Mouse (Mus musculus): ENCODE measurements around the gene Rpl7l1. TPM values are rescaled to one million over a fixed set of nuclear protein-coding genes. Genes with fewer than 3 reads are reported as not detected.

The Rpl7l1 gene
- polyA plus RNA-seq, 2 experiments: 38.0 to 65.5 TPM

GRCm38 (mm10) chr17:46817734-46818158 lies 35.3 kb upstream of the Rpl7l1 start:
- TF ChIP-seq CTCF (IDR thresholded peaks at IDR 0.05; ENCODE audit: low read depth) (no peak), EP300 (IDR thresholded peaks at IDR 0.05; ENCODE audit: low read depth) (peak; percentile 82)
- Histone ChIP-seq H3K9ac (replicated peaks) (peak overlapping the region; percentile 61), H3K27me3 (ENCODE audit: control insufficient read depth, insufficient read depth, low read length) (no peaks in the 10 kb centered on the region), H3K4me2 (ENCODE audit: low read depth) (peak overlapping the region; percentile 69), H3K36me3 (replicated peaks; ENCODE audit: control insufficient read depth, insufficient read depth, low read depth) (peaks cover 8% of the 10 kb centered on the region), H3K27ac (peak overlapping the region; percentile 86), H3K4me1 (replicated peaks; ENCODE audit: control insufficient read depth in 2 of 2, insufficient read depth in 2 of 2, low read length in 1 of 2) (peaks cover 17 to 28% of the 10 kb centered on the region in 2 experiments), H3K4me3 (ENCODE audit: insufficient read depth in 1 of 2, low read depth in 2 of 2, low read length in 2 of 2) (peak overlapping the region; percentile 0 to 31; a peak in 2 of 4 replicates), H3K9me3 (ENCODE audit: control insufficient read depth, low read length) (no peaks in the 10 kb centered on the region)
- ATAC-seq (ENCODE audit: insufficient read depth): peak; percentile 95
- peak; percentile 60 to 66 (median 65) for DNase-seq (ENCODE audit: low read depth in 3 of 3, low spot score in 3 of 3)
- WGBS (ENCODE audit: insufficient replicate concordance): 19% methylated on average over 12 of the region's 12 CpGs

- TF ChIP-seq EP300 (IDR thresholded peaks at IDR 0.05; ENCODE audit: low read depth) (no peak), CTCF (IDR thresholded peaks at IDR 0.05; ENCODE audit: low read depth) (peak; percentile 17; the same call in 1 of the 2 replicates)
- H3K27ac ChIP-seq: no peak overlapping the region
- DNase-seq (ENCODE audit: low read depth in 3 of 3, low spot score in 3 of 3) (no peak), ATAC-seq (ENCODE audit: insufficient read depth) (no peak)
- peaks cover 7% of the 10 kb centered on the region for H3K36me3 ChIP-seq (replicated peaks; ENCODE audit: control insufficient read depth, insufficient read depth, low read depth)
- no peaks in the 10 kb centered on the region for H3K27me3 ChIP-seq (ENCODE audit: control insufficient read depth, insufficient read depth, low read length)
- H3K4me3 ChIP-seq (ENCODE audit: insufficient read depth in 1 of 2, low read depth in 2 of 2, low read length in 2 of 2): no peak overlapping the region
- no peaks in the 10 kb centered on the region for H3K9me3 ChIP-seq (ENCODE audit: control insufficient read depth, low read length)
- 75% methylated on average over 13 of the region's 13 CpGs for WGBS (ENCODE audit: insufficient replicate concordance)
- no peak overlapping the region for H3K9ac ChIP-seq (replicated peaks)
- no peak overlapping the region for H3K4me2 ChIP-seq (ENCODE audit: low read depth)
- H3K4me1 ChIP-seq (replicated peaks; ENCODE audit: control insufficient read depth in 2 of 2, insufficient read depth in 2 of 2, low read length in 1 of 2): peaks cover 17 to 28% of the 10 kb centered on the region in 2 experiments
Observed at GRCm38 (mm10) chr17:46816306-46816705, 33.8 kb upstream of the Rpl7l1 start.

- no peak for DNase-seq (ENCODE audit: low read depth in 3 of 3, low spot score in 3 of 3)
- Histone ChIP-seq H3K27ac (no peak overlapping the region), H3K9ac (replicated peaks) (no peak overlapping the region), H3K4me3 (ENCODE audit: insufficient read depth in 1 of 2, low read depth in 2 of 2, low read length in 2 of 2) (no peak overlapping the region), H3K9me3 (ENCODE audit: control insufficient read depth, low read length) (no peaks in the 10 kb centered on the region), H3K27me3 (ENCODE audit: control insufficient read depth, insufficient read depth, low read length) (no peaks in the 10 kb centered on the region), H3K36me3 (replicated peaks; ENCODE audit: control insufficient read depth, insufficient read depth, low read depth) (peaks cover 6% of the 10 kb centered on the region), H3K4me2 (ENCODE audit: low read depth) (no peak overlapping the region), H3K4me1 (replicated peaks; ENCODE audit: control insufficient read depth in 2 of 2, insufficient read depth in 2 of 2, low read length in 1 of 2) (peaks cover 17 to 28% of the 10 kb centered on the region in 2 experiments)
- no peak for TF ChIP-seq CTCF (IDR thresholded peaks at IDR 0.05; ENCODE audit: low read depth)
- TF ChIP-seq EP300 (IDR thresholded peaks at IDR 0.05; ENCODE audit: low read depth): no peak
- no peak for ATAC-seq (ENCODE audit: insufficient read depth)
- 75% methylated on average over 6 of the region's 6 CpGs for WGBS (ENCODE audit: insufficient replicate concordance)
Observed at GRCm38 (mm10) chr17:46814497-46814896, 32.0 kb upstream of the Rpl7l1 start.

GRCm38 (mm10) chr17:46813637-46814036 lies 31.2 kb upstream of the Rpl7l1 start:
- Histone ChIP-seq H3K4me3 (ENCODE audit: insufficient read depth in 1 of 2, low read depth in 2 of 2, low read length in 2 of 2) (no peak overlapping the region), H3K9me3 (ENCODE audit: control insufficient read depth, low read length) (no peaks in the 10 kb centered on the region), H3K9ac (replicated peaks) (no peak overlapping the region), H3K27ac (no peak overlapping the region), H3K36me3 (replicated peaks; ENCODE audit: control insufficient read depth, insufficient read depth, low read depth) (peaks cover 13% of the 10 kb centered on the region), H3K4me1 (replicated peaks; ENCODE audit: control insufficient read depth in 2 of 2, insufficient read depth in 2 of 2, low read length in 1 of 2) (peaks cover 12 to 22% of the 10 kb centered on the region in 2 experiments), H3K27me3 (ENCODE audit: control insufficient read depth, insufficient read depth, low read length) (no peaks in the 10 kb centered on the region), H3K4me2 (ENCODE audit: low read depth) (no peak overlapping the region)
- WGBS (ENCODE audit: insufficient replicate concordance): 79% methylated on average over 8 of the region's 8 CpGs
- no peak for DNase-seq (ENCODE audit: low read depth in 3 of 3, low spot score in 3 of 3)
- ATAC-seq (ENCODE audit: insufficient read depth): no peak
- no peak for TF ChIP-seq CTCF (IDR thresholded peaks at IDR 0.05; ENCODE audit: low read depth)
- TF ChIP-seq EP300 (IDR thresholded peaks at IDR 0.05; ENCODE audit: low read depth): no peak

GRCm38 (mm10) chr17:46812442-46812841 lies 30.0 kb upstream of the Rpl7l1 start:
- TF ChIP-seq CTCF (IDR thresholded peaks at IDR 0.05; ENCODE audit: low read depth) (no peak), EP300 (IDR thresholded peaks at IDR 0.05; ENCODE audit: low read depth) (no peak)
- H3K4me1 ChIP-seq (replicated peaks; ENCODE audit: control insufficient read depth in 2 of 2, insufficient read depth in 2 of 2, low read length in 1 of 2): peaks cover 3 to 12% of the 10 kb centered on the region in 2 experiments
- ATAC-seq (ENCODE audit: insufficient read depth) (no peak), DNase-seq (ENCODE audit: low read depth in 3 of 3, low spot score in 3 of 3) (no peak)
- H3K27me3 ChIP-seq (ENCODE audit: control insufficient read depth, insufficient read depth, low read length): no peaks in the 10 kb centered on the region
- H3K27ac ChIP-seq: no peak overlapping the region
- H3K4me2 ChIP-seq (ENCODE audit: low read depth): no peak overlapping the region
- H3K9ac ChIP-seq (replicated peaks): no peak overlapping the region
- 76% methylated on average over 1 of the region's 1 CpGs for WGBS (ENCODE audit: insufficient replicate concordance)
- no peak overlapping the region for H3K4me3 ChIP-seq (ENCODE audit: insufficient read depth in 1 of 2, low read depth in 2 of 2, low read length in 2 of 2)
- no peaks in the 10 kb centered on the region for H3K9me3 ChIP-seq (ENCODE audit: control insufficient read depth, low read length)
- H3K36me3 ChIP-seq (replicated peaks; ENCODE audit: control insufficient read depth, insufficient read depth, low read depth): peaks cover 18% of the 10 kb centered on the region

Data from liver, embryonic 14.5 days (tissue).